Mouse (Mus musculus) intestine, embryonic 14.5 days (tissue): Measurements from ENCODE around the gene Gpn3. TPM values are rescaled to one million over a fixed set of nuclear protein-coding genes. Genes with fewer than 3 reads are reported as not detected.

Source experiments
- ATAC-seq: fragments of 200-750 bp; cut with Nextera tagmentation; replicated peaks from 2 replicates; pipeline ENCODE4 v1.8.0; 2017; ENCODE audit warnings: low read depth, moderate number of reproducible peaks, moderate TSS enrichment, moderate library complexity; ENCODE audit not compliant: low FRiP score, low TSS enrichment
- DNase-seq: peaks from one replicate; pipeline ENCODE4 v3.0.0-alpha.2; 2018; ENCODE audit warnings: low spot score
- H3K27ac ChIP-seq: fragments of 300-500 bp; sonication (generic); 2 replicates; pipeline ENCODE4 v1.5.1; 2014; ENCODE audit warnings: low read depth, mild to moderate bottlenecking, control low read depth
- H3K27me3 ChIP-seq: fragments of 300-500 bp; sonication (generic); replicated peaks from 2 replicates; pipeline ENCODE4 v1.6.1; 2014; ENCODE audit warnings: low read length, control low read depth; ENCODE audit not compliant: control insufficient read depth, insufficient read depth
- H3K36me3 ChIP-seq: fragments of 300-500 bp; sonication (generic); 2 replicates; pipeline ENCODE4 v1.6.1; 2014; ENCODE audit warnings: low read length, control low read depth; ENCODE audit not compliant: control insufficient read depth, insufficient read depth
- H3K4me1 ChIP-seq: fragments of 300-500 bp; sonication (generic); replicated peaks from 2 replicates; pipeline ENCODE4 v1.6.1; 2014; ENCODE audit warnings: low read length, control low read depth, mixed read lengths; ENCODE audit not compliant: control insufficient read depth, insufficient read depth
- H3K4me2 ChIP-seq: fragments of 300-500 bp; sonication (generic); 2 replicates; pipeline ENCODE4 v1.6.1; 2014; ENCODE audit warnings: low read length
- H3K4me3 ChIP-seq: fragments of 300-500 bp; sonication (generic); 2 replicates; pipeline ENCODE4 v1.5.1; 2014; ENCODE audit warnings: low read depth, low read length, control low read depth, mixed read lengths
- H3K9ac ChIP-seq: fragments of 300-500 bp; sonication (generic); 2 replicates; pipeline ENCODE4 v1.6.1; 2014; ENCODE audit warnings: mild to moderate bottlenecking, low read length
- H3K9me3 ChIP-seq: fragments of 300-500 bp; sonication (generic); 2 replicates; pipeline ENCODE4 v1.6.1; 2016; ENCODE audit warnings: low read length, control low read depth; ENCODE audit not compliant: control insufficient read depth
- WGBS: fragments of 180-500 bp; shearing (Covaris S2); extraction: QIAGEN DNeasy Blood & Tissue Kit; methylation state at CpG from one replicate; pipeline ENCODE4 v1.1.7; 2014; 5-methylcytosine and 5-hydroxymethylcytosine counted together
- polyA plus RNA-seq: library from polyadenylated mRNA; unstranded; fragments of >200 nt; fragmentation: Nextera tagmentation; extraction: Ambion mirVana; gene quantifications from 2 replicates; pipeline ENCODE4 v1.2.1, GENCODE M21; 2014

Gpn3 gene
- polyA plus RNA-seq = 66.5 and 67.9 TPM in 2 replicates

DNA sequence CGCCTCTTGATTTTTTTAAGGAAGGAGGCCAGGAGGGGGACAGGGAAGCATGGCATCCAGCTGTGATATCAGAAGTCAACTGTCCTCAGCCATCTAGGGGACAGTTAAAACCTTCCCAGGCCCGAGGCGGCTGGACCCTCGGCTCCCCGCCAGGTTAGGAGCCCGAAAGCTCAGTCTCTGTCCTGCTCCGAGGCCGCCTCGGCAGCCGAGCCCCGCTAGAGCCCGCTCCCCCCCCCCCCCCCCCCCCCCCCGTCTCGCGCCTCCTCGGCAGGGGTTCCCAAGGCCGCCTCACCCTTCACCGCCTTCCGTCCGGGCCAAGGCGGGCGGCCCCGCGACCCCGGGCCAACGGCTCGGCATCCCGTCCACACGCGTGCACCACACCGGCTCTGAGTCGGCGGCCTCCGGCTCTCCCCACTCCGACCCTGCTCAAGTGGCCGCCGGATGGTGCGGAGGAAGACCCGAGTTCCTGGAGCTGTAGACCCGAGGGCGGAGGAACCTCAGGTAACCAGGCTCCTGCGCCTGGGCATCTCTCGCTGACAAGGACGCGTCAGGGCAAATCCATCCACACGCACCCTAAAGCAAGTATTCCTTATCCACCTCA lies at the start of gene Gpn3:
Gene Gpn3 (plus strand): TSS at position 286 of the 601 bp plus-strand sequence.
- H3K4me3 ChIP-seq = peak within 1 kb of the TSS; percentile 75
- DNase-seq (no peak), ATAC-seq (peak; percentile 84)
- peaks cover 33% of the 10 kb centered on the region for H3K36me3 ChIP-seq
- WGBS = 1% methylated on average over 33 of the region's 46 CpGs
- H3K27me3 ChIP-seq = no peaks in the 10 kb centered on the region
- peaks cover 7% of the 10 kb centered on the region for H3K4me1 ChIP-seq
- peak within 1 kb of the TSS; percentile 94 for H3K27ac ChIP-seq
- H3K9ac ChIP-seq = peak within 1 kb of the TSS; percentile 70
- peak within 1 kb of the TSS; percentile 70 for H3K4me2 ChIP-seq
- H3K9me3 ChIP-seq = no peaks in the 10 kb centered on the region

DNA sequence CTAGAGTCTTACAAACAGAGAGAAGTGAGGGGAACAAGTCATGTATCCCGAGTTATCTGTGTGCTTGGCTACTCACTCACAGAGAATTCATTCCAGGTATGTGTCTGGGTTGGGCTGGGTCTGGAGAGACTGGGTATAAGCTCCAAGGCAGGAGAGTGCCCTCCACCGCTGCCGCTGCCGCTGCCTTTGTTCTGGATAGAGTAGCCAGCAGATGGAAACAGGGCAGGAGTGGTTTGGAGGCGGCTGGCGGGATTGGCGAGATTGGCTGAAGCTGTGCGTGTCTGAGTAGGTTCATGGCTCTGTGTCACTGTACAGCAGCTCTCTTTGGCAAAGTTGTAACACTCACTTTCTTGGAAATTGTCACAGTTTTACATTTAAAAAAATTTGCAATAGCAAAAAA lies 48.2 kb upstream of the Gpn3 start:
- WGBS = 82% methylated on average over 8 of the region's 8 CpGs
- DNase-seq (no peak), ATAC-seq (no peak)
- H3K9me3 ChIP-seq = no peaks in the 10 kb centered on the region
- H3K27ac ChIP-seq = no peak overlapping the region
- H3K27me3 ChIP-seq = no peaks in the 10 kb centered on the region
- no peak overlapping the region for H3K4me3 ChIP-seq
- no peaks in the 10 kb centered on the region; the same call in 1 of the 2 replicates for H3K4me1 ChIP-seq
- H3K9ac ChIP-seq = no peak overlapping the region
- peaks cover 51% of the 10 kb centered on the region for H3K36me3 ChIP-seq
- H3K4me2 ChIP-seq = no peak overlapping the region

DNA sequence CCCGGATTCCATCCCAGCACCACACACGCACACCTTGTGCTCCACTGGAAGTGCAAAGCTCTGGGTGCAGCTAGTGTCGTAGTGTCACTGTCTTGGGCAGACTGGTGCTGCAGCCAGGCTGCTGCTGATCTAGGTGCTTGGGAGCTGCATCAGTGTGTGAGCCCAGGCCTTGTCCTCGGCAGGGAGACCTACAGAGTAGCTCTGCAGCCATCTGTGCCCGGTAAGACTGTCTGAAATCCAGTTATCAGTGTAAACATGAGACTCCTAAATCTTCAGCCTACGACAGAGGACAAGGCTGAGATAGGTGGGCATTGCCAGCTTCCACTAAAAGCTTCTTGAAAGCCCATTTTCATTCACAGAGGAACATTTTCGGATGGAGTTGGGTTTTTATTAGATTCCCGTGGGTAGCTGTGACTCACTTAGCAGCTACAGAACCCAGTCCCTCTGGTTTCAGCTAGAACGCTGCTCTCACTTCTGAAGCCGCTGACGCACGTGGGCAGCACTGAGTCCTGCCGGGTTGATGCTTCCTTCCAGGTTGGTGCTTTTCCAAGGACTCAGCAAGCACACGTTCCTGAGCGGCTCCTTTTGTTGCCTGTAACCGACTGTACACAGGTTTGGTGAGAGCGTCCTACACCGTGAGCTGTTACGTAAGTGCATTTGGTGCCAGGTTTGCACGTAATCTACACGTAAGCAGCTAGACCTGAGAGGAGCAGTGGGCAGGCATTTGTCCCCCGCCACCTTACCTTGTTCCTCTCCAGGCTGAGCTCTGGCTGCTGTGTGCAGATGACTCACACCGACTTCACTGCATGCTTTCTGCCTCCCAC lies 46.9 kb upstream of the Gpn3 start:
- WGBS = 86% methylated on average over 23 of the region's 23 CpGs
- H3K9me3 ChIP-seq = no peaks in the 10 kb centered on the region
- no peak overlapping the region for H3K9ac ChIP-seq
- no peak overlapping the region for H3K27ac ChIP-seq
- H3K4me2 ChIP-seq = no peak overlapping the region
- no peak for DNase-seq
- ATAC-seq = no peak
- no peaks in the 10 kb centered on the region for H3K27me3 ChIP-seq
- no peak overlapping the region for H3K4me3 ChIP-seq
- H3K4me1 ChIP-seq = no peaks in the 10 kb centered on the region
- peaks cover 50% of the 10 kb centered on the region for H3K36me3 ChIP-seq

DNA sequence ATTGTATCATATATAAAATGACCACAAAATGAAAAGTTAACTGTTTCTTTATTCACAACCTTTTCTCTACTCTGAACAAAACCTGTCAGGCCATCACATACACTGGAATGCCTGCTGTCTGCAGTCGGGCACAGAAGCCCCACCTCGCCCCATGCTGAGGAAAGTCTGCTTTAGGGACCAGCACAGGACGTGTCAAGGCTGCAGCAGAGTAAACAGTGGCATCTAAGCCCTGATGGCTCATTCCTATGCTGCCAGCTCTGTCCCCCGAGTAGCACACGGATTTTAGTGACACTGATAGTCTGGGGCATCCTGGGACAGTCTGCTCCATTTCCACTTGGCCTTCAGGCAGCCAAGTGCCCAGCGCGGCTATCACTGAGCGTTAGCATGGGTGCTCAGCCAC lies 46.2 kb upstream of the Gpn3 start:
- peaks cover 43% of the 10 kb centered on the region for H3K36me3 ChIP-seq
- no peak overlapping the region for H3K27ac ChIP-seq
- no peak overlapping the region for H3K9ac ChIP-seq
- 93% methylated on average over 8 of the region's 8 CpGs for WGBS
- no peaks in the 10 kb centered on the region for H3K9me3 ChIP-seq
- no peaks in the 10 kb centered on the region for H3K27me3 ChIP-seq
- H3K4me1 ChIP-seq = no peaks in the 10 kb centered on the region
- no peak overlapping the region for H3K4me3 ChIP-seq
- DNase-seq (no peak), ATAC-seq (no peak)
- no peak overlapping the region for H3K4me2 ChIP-seq

DNA sequence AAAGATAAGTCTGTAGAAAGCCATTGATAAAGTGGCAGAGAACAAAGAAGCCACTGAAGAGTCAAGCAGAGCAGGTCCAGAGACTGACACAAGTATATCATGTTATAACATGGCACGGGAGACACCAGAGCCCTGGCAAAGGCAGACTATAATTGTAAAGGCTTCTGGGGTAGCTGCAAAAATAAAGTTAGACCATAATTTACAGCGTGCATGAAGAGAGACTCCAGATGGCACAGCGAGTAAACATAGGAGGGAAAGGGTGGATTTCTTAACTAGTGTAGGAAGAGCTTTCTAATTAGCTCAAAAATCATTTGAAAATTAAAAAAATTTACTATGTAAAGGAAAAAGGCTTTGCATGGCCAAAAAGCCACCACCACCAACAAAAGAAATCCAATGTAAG lies 44.4 kb upstream of the Gpn3 start:
- Histone ChIP-seq H3K9ac (no peak overlapping the region), H3K27me3 (no peaks in the 10 kb centered on the region), H3K9me3 (no peaks in the 10 kb centered on the region), H3K36me3 (peaks cover 26% of the 10 kb centered on the region), H3K27ac (no peak overlapping the region), H3K4me1 (no peaks in the 10 kb centered on the region), H3K4me2 (no peak overlapping the region), H3K4me3 (no peak overlapping the region)
- 83% methylated on average over 3 of the region's 3 CpGs for WGBS
- DNase-seq = no peak
- ATAC-seq = no peak

DNA sequence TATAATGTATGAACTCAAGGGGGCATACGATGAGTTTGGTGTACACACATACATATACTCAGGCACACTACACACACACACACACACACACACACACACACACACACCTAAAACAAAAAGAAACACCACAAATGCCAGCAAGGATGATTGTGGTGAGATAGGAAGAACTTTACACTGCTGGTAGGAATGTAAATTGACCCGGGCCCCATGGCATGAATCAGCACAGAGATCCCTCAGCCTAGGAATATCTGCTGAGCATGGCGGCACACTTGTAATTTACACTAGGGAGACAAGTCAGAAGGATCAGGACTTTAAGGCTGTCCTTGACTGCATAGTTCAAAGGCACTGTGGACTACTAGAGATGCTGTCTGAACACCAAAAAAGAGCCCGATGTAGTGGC lies 41.4 kb upstream of the Gpn3 start:
- 81% methylated on average over 4 of the region's 4 CpGs for WGBS
- ATAC-seq = no peak
- no peaks in the 10 kb centered on the region for H3K27me3 ChIP-seq
- no peak overlapping the region for H3K27ac ChIP-seq
- no peak for DNase-seq
- H3K4me1 ChIP-seq = no peaks in the 10 kb centered on the region
- H3K4me3 ChIP-seq = no peak overlapping the region
- H3K36me3 ChIP-seq = peaks cover 14% of the 10 kb centered on the region
- no peak overlapping the region for H3K9ac ChIP-seq
- no peaks in the 10 kb centered on the region for H3K9me3 ChIP-seq
- no peak overlapping the region for H3K4me2 ChIP-seq

DNA sequence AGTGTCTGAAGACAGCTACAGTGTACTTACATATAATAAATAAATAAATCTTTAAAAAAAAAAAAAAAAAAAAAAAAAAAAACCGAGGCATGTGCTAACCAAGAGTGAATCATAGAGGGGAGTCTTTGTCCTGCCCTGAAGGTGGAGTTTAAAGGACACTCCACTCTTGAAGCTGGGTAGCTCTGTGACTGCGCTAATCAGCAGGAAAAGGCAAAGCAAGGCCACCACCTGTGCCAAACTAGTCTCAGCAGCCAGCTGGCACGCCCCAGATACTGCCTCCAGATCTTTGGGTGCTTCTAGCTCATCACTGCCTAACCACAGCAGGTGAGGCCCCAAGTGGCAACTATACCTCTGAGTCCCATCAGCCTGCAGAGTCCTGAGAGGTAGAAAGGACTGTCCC lies 37.0 kb upstream of the Gpn3 start:
- H3K27me3 ChIP-seq = no peaks in the 10 kb centered on the region
- H3K27ac ChIP-seq = no peak overlapping the region
- WGBS = 73% methylated on average over 3 of the region's 3 CpGs
- H3K9me3 ChIP-seq = no peaks in the 10 kb centered on the region
- H3K4me2 ChIP-seq = no peak overlapping the region
- no peaks in the 10 kb centered on the region for H3K36me3 ChIP-seq
- DNase-seq (no peak), ATAC-seq (no peak)
- H3K4me3 ChIP-seq = no peak overlapping the region
- no peak overlapping the region for H3K9ac ChIP-seq
- no peaks in the 10 kb centered on the region for H3K4me1 ChIP-seq

DNA sequence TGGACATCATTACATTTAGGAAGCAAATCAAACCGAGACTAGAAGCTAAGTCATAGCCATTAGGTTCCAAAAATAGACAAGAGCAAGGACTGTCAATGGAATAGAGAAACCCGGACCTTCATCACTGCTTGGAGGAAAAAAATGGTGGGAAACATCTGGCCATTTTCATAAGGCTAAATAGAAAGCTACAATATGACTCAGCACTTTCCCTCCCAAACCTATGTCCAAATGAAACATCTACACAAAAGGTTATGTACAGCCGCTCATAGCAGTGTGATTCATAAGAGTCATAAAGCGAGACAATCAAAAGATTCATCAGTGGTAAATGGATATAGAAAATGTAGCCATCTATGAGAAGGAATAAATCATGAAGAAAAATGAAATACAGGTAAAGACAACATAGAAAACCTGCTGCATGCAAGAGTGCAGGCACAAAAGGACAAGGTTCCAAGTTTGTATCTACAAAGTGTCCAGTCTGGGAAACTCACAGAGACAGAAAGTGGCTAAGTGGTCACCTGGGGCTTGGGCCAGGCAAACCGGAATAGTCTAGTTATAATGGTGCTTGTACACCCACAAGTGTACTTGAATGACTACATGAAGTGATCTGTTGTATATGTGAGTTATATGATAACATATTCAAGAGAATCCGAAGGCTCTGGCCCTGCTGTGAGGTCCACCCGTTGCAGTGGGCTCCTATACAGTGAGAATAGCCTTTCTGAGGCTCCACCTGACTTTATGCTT lies 35.0 kb upstream of the Gpn3 start:
- no peaks in the 10 kb centered on the region for H3K27me3 ChIP-seq
- no peaks in the 10 kb centered on the region for H3K36me3 ChIP-seq
- no peak overlapping the region for H3K4me3 ChIP-seq
- H3K9me3 ChIP-seq = no peaks in the 10 kb centered on the region
- no peaks in the 10 kb centered on the region for H3K4me1 ChIP-seq
- no peak overlapping the region for H3K9ac ChIP-seq
- H3K4me2 ChIP-seq = no peak overlapping the region
- H3K27ac ChIP-seq = no peak overlapping the region
- no peak for DNase-seq
- ATAC-seq = no peak
- 91% methylated on average over 7 of the region's 7 CpGs for WGBS
